ENCODE assay signal across 26 mouse cellular contexts in the genomic region with DNA sequence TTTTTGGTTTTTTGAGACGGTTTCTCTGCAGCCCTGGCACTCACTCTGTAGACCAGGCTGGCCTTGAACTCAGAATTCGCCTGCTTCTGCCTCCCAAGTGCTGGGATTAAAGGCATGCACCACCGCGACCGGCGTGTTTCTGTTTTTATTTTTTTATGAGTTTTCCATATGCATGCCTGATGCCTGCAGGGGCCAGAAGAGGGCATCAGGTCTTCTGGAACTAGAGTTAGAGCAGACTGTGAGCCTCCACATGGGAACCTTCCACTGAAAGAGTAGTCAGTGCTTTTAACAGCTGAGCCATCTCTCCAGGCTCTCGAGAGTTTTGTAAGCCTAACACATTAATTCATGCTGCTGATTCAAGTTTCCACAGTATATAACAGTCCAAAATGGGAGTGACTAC. TPM values are rescaled to one million over a fixed set of nuclear protein-coding genes. Genes with fewer than 3 reads are reported as not detected.
DNase-seq lines count a peak whose midpoint lies in the region; ATAC-seq and TF ChIP-seq lines count a peak whose summit lies in the region.
"Had no signal": no experiment of that assay in that cellular context is flagged by ENCODE, and none has a peak within 500 bp of the region (broad histone marks: within the 10 kb centered on the region; RNA-seq: fewer than 3 reads in every experiment).

No protein-coding gene starts in this region.

- H3K27me3 ChIP-seq in forebrain, postnatal 0 days (ENCODE audit: insufficient read depth, low read length) = no peaks in the 10 kb centered on the region
- H3K27me3 ChIP-seq in forebrain, embryonic 15.5 days = no peaks in the 10 kb centered on the region
- H3K27me3 ChIP-seq: heart, embryonic 13.5 days; hindbrain, embryonic 12.5 days; lung, embryonic 15.5 days had no signal

- H3K36me3 ChIP-seq in forebrain, postnatal 0 days (ENCODE audit: insufficient read depth) = peaks cover 55% of the 10 kb centered on the region
- peaks cover 53% of the 10 kb centered on the region for H3K36me3 ChIP-seq in forebrain, embryonic 15.5 days

- H3K4me1 ChIP-seq in forebrain, postnatal 0 days (ENCODE audit: insufficient read depth) = peaks cover 7% of the 10 kb centered on the region; the same call in 1 of the 2 replicates
- peaks cover 22% of the 10 kb centered on the region for H3K4me1 ChIP-seq in forebrain, embryonic 15.5 days

- DNase-seq in forebrain, postnatal 0 days = no peak
- no peak for DNase-seq in layer of hippocampus, adult 2 months (ENCODE audit: low spot score in 2 of 2)
- no peak for DNase-seq in layer of hippocampus, postnatal 36 days
- DNase-seq in 3T3-L1 (ENCODE audit: low read depth, low spot score) = peak; percentile 49
- DNase-seq in MN1 (ENCODE audit: low spot score) = peak; percentile 55
- DNase-seq: adrenal gland, adult 2 months; cerebellum, adult 8-10 months; cerebellum, postnatal 36 days; kidney, adult 8-10 months; kidney, postnatal 25 days had no signal

- no peak overlapping the region for H3K4me2 ChIP-seq in forebrain, postnatal 0 days (ENCODE audit: low read depth)
- H3K4me2 ChIP-seq in forebrain, embryonic 15.5 days (replicated peaks) = no peak overlapping the region
- H3K4me2 ChIP-seq: heart, embryonic 13.5 days; hindbrain, embryonic 12.5 days; lung, embryonic 15.5 days had no signal

- WGBS in forebrain, postnatal 0 days = 69% methylated on average over 7 of the region's 7 CpGs
- 80% methylated on average over 7 of the region's 7 CpGs for WGBS in forebrain, embryonic 15.5 days

- no peak overlapping the region for H3K27ac ChIP-seq in forebrain, postnatal 0 days (ENCODE audit: low read depth, low read length)
- H3K27ac ChIP-seq in forebrain, embryonic 15.5 days (replicated peaks) = no peak overlapping the region
- H3K27ac ChIP-seq in layer of hippocampus, adult 2 months = no peak overlapping the region
- H3K27ac ChIP-seq: forebrain, embryonic 10.5 days; heart, embryonic 13.5 days; hindbrain, embryonic 12.5 days; liver, embryonic 14.5 days; lung, embryonic 15.5 days; macrophage had no signal

- TF ChIP-seq CTCF in forebrain, postnatal 0 days (IDR thresholded peaks at IDR 0.05; ENCODE audit: low read depth) = peak; percentile 27; the same call in 1 of the 2 replicates
- peak; percentile 55 for TF ChIP-seq CTCF in layer of hippocampus, adult 2 months (conservative IDR thresholded peaks at IDR 0.05)

- H3K4me3 ChIP-seq in forebrain, postnatal 0 days (ENCODE audit: low read depth, low read length) = no peak overlapping the region
- H3K4me3 ChIP-seq in forebrain, embryonic 15.5 days = no peak overlapping the region
- H3K4me3 ChIP-seq in layer of hippocampus, adult 2 months = no peak overlapping the region
- H3K4me3 ChIP-seq: forebrain, embryonic 10.5 days; heart, embryonic 13.5 days; hindbrain, embryonic 12.5 days; lung, embryonic 15.5 days had no signal

- H3K9ac ChIP-seq in forebrain, postnatal 0 days = no peak overlapping the region
- no peak overlapping the region for H3K9ac ChIP-seq in forebrain, embryonic 15.5 days (replicated peaks)
- H3K9ac ChIP-seq: heart, embryonic 13.5 days; liver, embryonic 14.5 days; lung, embryonic 15.5 days had no signal

- ATAC-seq in forebrain, postnatal 0 days = no peak
- ATAC-seq in forebrain, embryonic 15.5 days (replicated peaks) = no peak
- no peak for ATAC-seq in frontal cortex, adult (ENCODE audit: low TSS enrichment)
- ATAC-seq: inflammation-experienced regulatory T-cells, adult 6 months had no signal

- no peaks in the 10 kb centered on the region for H3K9me3 ChIP-seq in forebrain, postnatal 0 days (ENCODE audit: low read length)
- no peaks in the 10 kb centered on the region for H3K9me3 ChIP-seq in forebrain, embryonic 15.5 days
- H3K9me3 ChIP-seq: forebrain, embryonic 10.5 days; heart, embryonic 13.5 days; hindbrain, embryonic 12.5 days; lung, embryonic 15.5 days had no signal

RNA-seq across cellular contexts. Expression of a gene that starts 3.6 kb away (rescaled TPM):
- 61.5 and 67.9 TPM in 2 replicates for total RNA-seq in forebrain, postnatal 0 days (2014; rRNA removed)
- 51.1 and 52.2 TPM in 2 replicates for polyA plus RNA-seq in forebrain, postnatal 0 days (2015; fragmentation: Nextera tagmentation; extraction: Ambion mirVana)
- polyA plus RNA-seq in forebrain, embryonic 15.5 days (2015; fragmentation: Nextera tagmentation; extraction: Ambion mirVana) = 54.0 and 57.5 TPM in 2 replicates
- 10 to 100 TPM; 21.4 to 30.4 TPM for total RNA-seq in layer of hippocampus, adult 2 months (2021)
- total RNA-seq in layer of hippocampus, postnatal 36 days (2021) = 10 to 100 TPM; 21.9 to 24.8 TPM

RNA-seq across cellular contexts. Expression of a gene that starts 3.7 kb away (rescaled TPM):
- total RNA-seq in forebrain, postnatal 0 days (2014; rRNA removed) = 24.6 and 25.4 TPM in 2 replicates
- polyA plus RNA-seq in forebrain, postnatal 0 days (2015; fragmentation: Nextera tagmentation; extraction: Ambion mirVana) = 23.7 and 26.5 TPM in 2 replicates
- 33.4 and 33.8 TPM in 2 replicates for polyA plus RNA-seq in forebrain, embryonic 15.5 days (2015; fragmentation: Nextera tagmentation; extraction: Ambion mirVana)
- 10 to 100 TPM; 30.3 to 37.5 TPM for total RNA-seq in layer of hippocampus, adult 2 months (2021)
- 10 to 100 TPM; 37.4 to 38.7 TPM for total RNA-seq in layer of hippocampus, postnatal 36 days (2021)

RNA-seq across cellular contexts. Expression of a gene that starts 13.1 kb away (rescaled TPM):
- total RNA-seq in forebrain, postnatal 0 days (2014; rRNA removed) = 15.6 and 20.8 TPM in 2 replicates
- polyA plus RNA-seq in forebrain, postnatal 0 days (2015; fragmentation: Nextera tagmentation; extraction: Ambion mirVana) = 20.5 and 26.9 TPM in 2 replicates
- 33.9 and 34.4 TPM in 2 replicates for polyA plus RNA-seq in forebrain, embryonic 15.5 days (2015; fragmentation: Nextera tagmentation; extraction: Ambion mirVana)
- 10 to 100 TPM; 40.6 to 40.8 TPM for total RNA-seq in layer of hippocampus, adult 2 months (2021)
- 10 to 100 TPM; 40.8 to 42.2 TPM for total RNA-seq in layer of hippocampus, postnatal 36 days (2021)

RNA-seq across cellular contexts. Expression of a gene that starts 16.6 kb away (rescaled TPM):
- not detected in 2 replicates for total RNA-seq in forebrain, postnatal 0 days (2014; rRNA removed)
- polyA plus RNA-seq in forebrain, postnatal 0 days (2015; fragmentation: Nextera tagmentation; extraction: Ambion mirVana) = not detected in 2 replicates
- 0.08 and 0.27 TPM in 2 replicates for polyA plus RNA-seq in forebrain, embryonic 15.5 days (2015; fragmentation: Nextera tagmentation; extraction: Ambion mirVana)
- not detected for total RNA-seq in layer of hippocampus, adult 2 months (2021)
- total RNA-seq in layer of hippocampus, postnatal 36 days (2021) = not detected
- total RNA-seq: gastrocnemius, adult 8-10 months; granulocyte monocyte progenitor cell, adult 5-6 weeks; heart, postnatal 25 days; layer of hippocampus, adult 8-10 months; left cerebral cortex, postnatal 36 days; monocyte, adult 5-6 weeks; neutrophil, adult 5-6 weeks had no signal
- polyA plus RNA-seq: adrenal gland, adult 2 months had no signal

RNA-seq across cellular contexts. Expression of a gene that starts 55.5 kb away (rescaled TPM):
- 132 and 138 TPM in 2 replicates for total RNA-seq in forebrain, postnatal 0 days (2014; rRNA removed)
- polyA plus RNA-seq in forebrain, postnatal 0 days (2015; fragmentation: Nextera tagmentation; extraction: Ambion mirVana) = 128 and 132 TPM in 2 replicates
- 81.7 and 91.9 TPM in 2 replicates for polyA plus RNA-seq in forebrain, embryonic 15.5 days (2015; fragmentation: Nextera tagmentation; extraction: Ambion mirVana)
- total RNA-seq in layer of hippocampus, adult 2 months (2021) = 100 to 1,000 TPM; 223 to 224 TPM
- total RNA-seq in layer of hippocampus, postnatal 36 days (2021) = 100 to 1,000 TPM; 203 to 211 TPM
- total RNA-seq: granulocyte monocyte progenitor cell, adult 5-6 weeks; monocyte, adult 5-6 weeks; neutrophil, adult 5-6 weeks had no signal
- polyA plus RNA-seq: inflammation-experienced regulatory T-cells, adult 6 months; macrophage had no signal

Comparison
In these comparisons a context has a peak if more than half of its experiments do, and no peak if none do; other contexts are left out.
1. DNase-seq: peak in 3T3-L1 (single experiment) and MN1 (single experiment); none in forebrain, postnatal 0 days (single experiment), layer of hippocampus, adult 2 months (0 of 2) and layer of hippocampus, postnatal 36 days (0 of 2).